ENCODE assay signal across 18 mouse cellular contexts in genomic region chr11:120962909-120963308, GRCm38 (mm10).
"Had no signal": no experiment of that assay in that cellular context is flagged by ENCODE, and none has a peak within 500 bp of the region (broad histone marks: within the 10 kb centered on the region; RNA-seq: fewer than 3 reads in every experiment).

No protein-coding gene starts in this region.

- H3K4me3 ChIP-seq: layer of hippocampus, adult 2 months; liver, embryonic 15.5 days; lung, embryonic 15.5 days; megakaryocyte, embryonic 14.5 days; midbrain, embryonic 10.5 days; midbrain, embryonic 13.5 days; stomach, embryonic 15.5 days had no signal

- H3K27me3 ChIP-seq: liver, embryonic 15.5 days; lung, embryonic 15.5 days; megakaryocyte, embryonic 14.5 days; midbrain, embryonic 13.5 days; stomach, embryonic 15.5 days had no signal

- H3K9me3 ChIP-seq: liver, embryonic 15.5 days; lung, embryonic 15.5 days; megakaryocyte, embryonic 14.5 days; midbrain, embryonic 10.5 days; midbrain, embryonic 13.5 days; stomach, embryonic 15.5 days had no signal

- ATAC-seq: midbrain, embryonic 13.5 days; midbrain, embryonic 16.5 days had no signal

- H3K27ac ChIP-seq: kidney, postnatal 0 days; layer of hippocampus, adult 2 months; lung, embryonic 15.5 days; midbrain, embryonic 10.5 days; midbrain, embryonic 13.5 days; stomach, embryonic 15.5 days had no signal

- H3K4me2 ChIP-seq: liver, embryonic 15.5 days; lung, embryonic 15.5 days; midbrain, embryonic 13.5 days; stomach, embryonic 15.5 days had no signal

- H3K9ac ChIP-seq: liver, embryonic 15.5 days; lung, embryonic 15.5 days; midbrain, embryonic 13.5 days; stomach, embryonic 15.5 days had no signal

- DNase-seq: kidney, adult 2 months; kidney, postnatal 25 days; layer of hippocampus, adult 9-11 months; lung, adult 18-20 months; lung, postnatal 10 days; lung, postnatal 36 days; right cerebral cortex, postnatal 4 days; spleen, adult 18-20 months; thymus, postnatal 25 days had no signal
